Mouse (Mus musculus) hindbrain, postnatal 0 days (tissue): ENCODE results near the gene Ackr4. TPM values are rescaled to one million over a fixed set of nuclear protein-coding genes. Genes with fewer than 3 reads are reported as not detected.

Experiments
- ATAC-seq: fragments of 200-750 bp; cut with Nextera tagmentation; 2 replicates; pipeline ENCODE4 v1.8.0; 2017; ENCODE audit warnings: mild to moderate bottlenecking, moderate TSS enrichment, moderate library complexity
- DNase-seq: peaks from one replicate; pipeline ENCODE4 v3.0.0-alpha.2; 2015; ENCODE audit warnings: low spot score
- H3K27ac ChIP-seq: fragments of 300-500 bp; sonication (generic); 2 replicates; pipeline ENCODE4 v1.5.1; 2014; ENCODE audit warnings: mild to moderate bottlenecking
- H3K27me3 ChIP-seq: fragments of 300-500 bp; sonication (generic); 2 replicates; pipeline ENCODE4 v1.6.1; 2014; ENCODE audit warnings: low read length, mixed read lengths; ENCODE audit not compliant: insufficient read depth
- H3K36me3 ChIP-seq: fragments of 300-500 bp; sonication (generic); 2 replicates; pipeline ENCODE4 v1.6.1; 2014; ENCODE audit warnings: low read length, mixed read lengths; ENCODE audit not compliant: insufficient read depth
- H3K4me1 ChIP-seq: fragments of 300-500 bp; sonication (generic); 2 replicates; pipeline ENCODE4 v1.6.1; 2014; ENCODE audit warnings: antibody characterized with exemption, low read length, mixed read lengths; ENCODE audit not compliant: insufficient read depth
- H3K4me2 ChIP-seq: fragments of 300-500 bp; sonication (generic); 2 replicates; pipeline ENCODE4 v1.6.1; 2014; ENCODE audit warnings: low read depth, mild to moderate bottlenecking, low read length, moderate library complexity, mixed read lengths
- H3K4me3 ChIP-seq: fragments of 300-500 bp; sonication (generic); 2 replicates; pipeline ENCODE4 v1.5.1; 2014; ENCODE audit warnings: low read length
- H3K9ac ChIP-seq: fragments of 300-500 bp; sonication (generic); replicated peaks from 2 replicates; pipeline ENCODE4 v1.6.1; 2014; ENCODE audit warnings: mild to moderate bottlenecking, low read length, moderate library complexity, mixed read lengths
- H3K9me3 ChIP-seq: fragments of 300-500 bp; sonication (generic); 2 replicates; pipeline ENCODE4 v1.6.1; 2016; ENCODE audit warnings: low read length, mixed read lengths
- CTCF ChIP-seq: IDR thresholded peaks from 2 replicates; pipeline ENCODE4 v1.5.1; 2016; ENCODE audit warnings: antibody characterized with exemption, control low read depth, low read depth
- WGBS: fragments of 180-500 bp; shearing (Covaris S2); extraction: QIAGEN DNeasy Blood & Tissue Kit; methylation state at CpG from one replicate; pipeline ENCODE4 v1.1.7; 2014; 5-methylcytosine and 5-hydroxymethylcytosine counted together
- polyA plus RNA-seq: library from polyadenylated mRNA; unstranded; fragments of >200 nt; fragmentation: Nextera tagmentation; extraction: Ambion mirVana; gene quantifications from 2 replicates; pipeline ENCODE4 v1.2.1, GENCODE M21; 2015
- total RNA-seq: library from RNA; depleted of rRNA; stranded (reverse); fragments of >200 nt; gene quantifications from 2 replicates; pipeline ENCODE4 v1.2.3, GENCODE M21; 2014; rRNA removed

Gene Ackr4
- total and polyA plus RNA-seq, 2 experiments from 2014 or later, result 0.93 to 1.3 TPM

DNA sequence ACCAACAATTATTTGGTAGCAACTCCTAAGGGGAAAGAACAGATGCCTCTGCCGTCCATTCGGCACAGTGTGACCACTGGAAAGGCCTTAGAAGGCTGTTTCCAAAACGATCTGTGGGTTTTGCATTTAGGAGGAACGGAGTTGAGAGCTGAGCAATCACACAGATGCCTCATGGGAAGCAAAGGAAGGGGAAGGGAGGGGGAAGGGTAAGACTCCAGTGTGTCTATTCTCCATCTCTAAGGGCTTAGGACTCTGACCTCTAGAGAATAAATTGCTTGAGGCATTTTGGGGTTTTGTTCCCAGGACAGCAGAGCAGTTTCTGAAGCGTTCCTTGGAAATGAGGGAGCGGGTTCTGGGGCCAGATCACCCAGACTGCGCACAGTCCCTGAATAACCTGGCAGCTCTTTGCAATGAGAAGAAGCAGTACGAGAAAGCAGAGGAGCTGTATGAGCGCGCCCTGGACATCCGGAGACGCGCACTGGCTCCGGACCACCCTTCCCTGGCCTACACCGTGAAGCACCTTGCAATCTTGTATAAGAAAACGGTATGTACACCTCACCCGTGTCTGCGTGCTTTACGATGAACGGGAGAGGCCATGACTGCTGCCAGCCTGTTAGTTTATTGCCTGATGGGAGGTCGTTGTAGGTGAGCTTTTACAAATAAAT lies 87.6 kb downstream of the Ackr4 start:
- H3K9ac ChIP-seq, result no peak overlapping the region
- 92% methylated on average over 21 of the region's 21 CpGs for WGBS
- no peak for DNase-seq
- no peak overlapping the region for H3K27ac ChIP-seq
- no peak for TF ChIP-seq CTCF
- H3K9me3 ChIP-seq, result no peaks in the 10 kb centered on the region
- H3K4me2 ChIP-seq, result no peak overlapping the region
- peaks cover 22% of the 10 kb centered on the region for H3K36me3 ChIP-seq
- H3K27me3 ChIP-seq, result no peaks in the 10 kb centered on the region
- H3K4me3 ChIP-seq, result no peak overlapping the region
- ATAC-seq, result no peak
- H3K4me1 ChIP-seq, result no peaks in the 10 kb centered on the region

DNA sequence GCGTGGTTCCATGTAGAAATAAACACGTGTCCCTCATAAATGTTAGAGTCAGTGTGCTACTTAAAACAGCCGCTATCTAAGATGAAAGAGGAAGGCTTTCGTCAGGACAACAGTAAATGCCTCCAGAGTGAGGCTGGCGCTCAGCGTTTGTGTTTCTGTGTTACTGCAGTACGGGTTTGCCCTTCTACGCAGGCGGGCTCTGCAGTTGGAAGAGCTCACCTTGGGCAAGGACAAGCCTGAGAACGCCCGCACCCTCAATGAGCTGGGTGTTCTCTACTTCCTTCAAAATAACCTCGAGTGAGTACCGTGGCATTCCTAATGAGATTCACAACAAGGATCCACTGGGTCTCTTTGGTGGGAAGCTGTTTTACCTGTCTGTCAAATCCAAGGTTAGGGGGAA lies 88.5 kb downstream of the Ackr4 start:
- H3K27me3 ChIP-seq, result no peaks in the 10 kb centered on the region
- no peak for TF ChIP-seq CTCF
- H3K36me3 ChIP-seq, result peaks cover 22% of the 10 kb centered on the region
- WGBS, result 91% methylated on average over 13 of the region's 13 CpGs
- H3K4me2 ChIP-seq, result no peak overlapping the region
- no peaks in the 10 kb centered on the region for H3K4me1 ChIP-seq
- H3K9ac ChIP-seq, result no peak overlapping the region
- H3K9me3 ChIP-seq, result no peaks in the 10 kb centered on the region
- no peak overlapping the region for H3K27ac ChIP-seq
- ATAC-seq (no peak), DNase-seq (no peak)
- no peak overlapping the region for H3K4me3 ChIP-seq

DNA sequence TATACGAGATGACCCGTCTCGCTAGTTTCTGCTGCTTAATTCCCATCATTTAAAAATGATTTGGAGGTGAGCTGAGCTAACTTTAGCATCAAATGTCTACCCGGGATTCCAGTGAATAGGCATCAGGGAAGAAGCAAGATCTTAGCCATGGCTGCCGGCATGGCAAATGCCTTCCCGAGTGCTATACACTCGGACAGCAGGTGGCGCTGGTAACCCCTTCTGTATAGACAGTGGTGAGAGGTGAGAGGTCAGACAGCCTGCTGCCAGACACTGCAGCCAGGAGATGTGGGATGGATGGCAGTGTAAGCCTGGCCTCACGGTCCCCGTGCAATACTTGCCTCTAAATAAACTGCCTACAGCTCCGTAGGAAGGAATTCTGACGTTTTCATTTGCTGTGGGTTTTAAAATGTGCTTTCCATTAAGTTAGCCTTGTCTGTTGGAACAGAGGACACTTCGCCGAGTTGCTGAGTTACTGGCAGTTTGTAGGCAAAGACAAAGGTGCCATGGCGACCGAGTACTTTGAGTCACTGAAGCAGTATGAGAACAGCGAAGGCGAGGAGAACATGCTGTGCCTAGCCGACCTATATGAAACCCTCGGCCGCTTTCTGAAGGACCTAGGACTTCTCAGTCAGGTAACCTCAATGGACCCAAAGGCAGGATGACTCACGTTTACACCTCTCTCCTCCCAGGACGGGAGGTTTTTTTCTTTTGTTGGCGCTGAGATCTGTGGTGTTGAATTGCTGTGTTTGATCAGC lies 91.3 kb downstream of the Ackr4 start:
- Histone ChIP-seq H3K4me3 (no peak overlapping the region), H3K9me3 (no peaks in the 10 kb centered on the region), H3K36me3 (peaks cover 17% of the 10 kb centered on the region), H3K4me2 (no peak overlapping the region), H3K4me1 (no peaks in the 10 kb centered on the region), H3K27me3 (no peaks in the 10 kb centered on the region), H3K27ac (no peak overlapping the region), H3K9ac (no peak overlapping the region)
- DNase-seq (peak; percentile 85), ATAC-seq (peak; percentile 77; the same call in 1 of the 2 replicates)
- 44% methylated on average over 24 of the region's 24 CpGs for WGBS
- TF ChIP-seq CTCF, result peak; percentile 85

DNA sequence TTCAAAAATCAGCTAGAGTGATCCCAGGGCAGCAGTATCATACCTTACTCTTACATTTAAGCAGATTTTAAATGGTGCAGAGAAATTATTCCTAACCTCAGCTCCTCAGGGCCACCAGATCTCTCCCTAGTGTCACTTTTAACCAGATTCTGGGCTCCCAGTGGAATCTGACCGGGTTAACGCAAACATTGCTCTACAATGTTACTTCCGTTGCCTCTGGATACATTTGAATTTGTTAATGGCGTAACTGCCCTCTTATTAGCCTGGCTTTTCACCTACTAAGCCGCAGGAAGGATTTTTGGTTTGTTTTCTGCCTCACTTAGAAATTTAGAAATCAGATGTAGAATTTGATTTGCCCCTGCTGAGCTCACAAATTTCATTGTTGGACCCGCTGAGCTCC lies 92.0 kb downstream of the Ackr4 start:
- H3K4me1 ChIP-seq, result no peaks in the 10 kb centered on the region
- ATAC-seq, result no peak
- no peak overlapping the region for H3K4me2 ChIP-seq
- DNase-seq, result no peak
- H3K9me3 ChIP-seq, result no peaks in the 10 kb centered on the region
- H3K4me3 ChIP-seq, result no peak overlapping the region
- TF ChIP-seq CTCF, result no peak
- H3K27ac ChIP-seq, result no peak overlapping the region
- H3K27me3 ChIP-seq, result no peaks in the 10 kb centered on the region
- 74% methylated on average over 6 of the region's 6 CpGs for WGBS
- H3K9ac ChIP-seq, result no peak overlapping the region
- peaks cover 17% of the 10 kb centered on the region for H3K36me3 ChIP-seq

DNA sequence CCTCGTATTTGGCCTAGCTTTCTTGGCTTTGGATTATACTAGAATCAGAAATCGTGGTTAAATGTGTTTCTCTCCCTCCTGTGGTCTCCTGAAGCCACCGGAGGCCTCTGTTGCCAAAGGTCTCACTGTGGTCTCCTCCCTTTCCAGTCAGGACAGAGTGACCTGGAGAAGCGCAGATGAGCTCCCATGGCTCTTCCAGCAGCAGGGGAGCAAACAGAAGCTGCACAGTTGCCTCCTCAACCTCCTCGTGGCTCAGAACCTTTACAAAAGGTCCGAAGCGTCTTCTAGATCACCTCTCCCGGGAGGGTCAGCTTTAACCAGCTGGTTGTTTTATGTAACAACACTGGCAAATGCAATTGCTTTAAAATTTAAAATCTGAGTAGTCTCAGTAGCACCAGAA lies 92.5 kb downstream of the Ackr4 start:
- H3K36me3 ChIP-seq, result peaks cover 15% of the 10 kb centered on the region
- 71% methylated on average over 8 of the region's 8 CpGs for WGBS
- no peak for TF ChIP-seq CTCF
- DNase-seq (no peak), ATAC-seq (no peak)
- H3K4me1 ChIP-seq, result no peaks in the 10 kb centered on the region
- H3K9me3 ChIP-seq, result no peaks in the 10 kb centered on the region
- H3K4me3 ChIP-seq, result no peak overlapping the region
- H3K27ac ChIP-seq, result no peak overlapping the region
- no peaks in the 10 kb centered on the region for H3K27me3 ChIP-seq
- H3K4me2 ChIP-seq, result no peak overlapping the region
- H3K9ac ChIP-seq, result no peak overlapping the region

Other genes starting within 250 kb of the Ackr4 start
- 4.1 and 9.4 TPM in 2 replicates for gene Nphp3, start 124.4 kb downstream of the Ackr4 start, total RNA-seq
- gene Nphp3, start 124.4 kb downstream of the Ackr4 start, polyA plus RNA-seq, result 3.9 and 4.2 TPM in 2 replicates
- not detected in 2 replicates for gene Gm28305, start 86.3 kb downstream of the Ackr4 start, total RNA-seq
- not detected in 2 replicates for gene Gm28305, start 86.3 kb downstream of the Ackr4 start, polyA plus RNA-seq
- 45.1 and 54.2 TPM in 2 replicates for gene Uba5, start 63.8 kb downstream of the Ackr4 start, total RNA-seq
- gene Uba5, start 63.8 kb downstream of the Ackr4 start, polyA plus RNA-seq, result 68.2 and 71.7 TPM in 2 replicates
- gene Acad11, start 63.6 kb downstream of the Ackr4 start, total RNA-seq, result 14.2 and 16.1 TPM in 2 replicates
- 6.5 and 7.4 TPM in 2 replicates for gene Acad11, start 63.6 kb downstream of the Ackr4 start, polyA plus RNA-seq
- 44.5 and 53.7 TPM in 2 replicates for gene Dnajc13, start 136.0 kb upstream of the Ackr4 start, total RNA-seq
- gene Dnajc13, start 136.0 kb upstream of the Ackr4 start, polyA plus RNA-seq, result 14.2 and 15.2 TPM in 2 replicates
- gene Acpp, start 210.8 kb upstream of the Ackr4 start, total RNA-seq, result 0.65 and 3.1 TPM in 2 replicates
- gene Acpp, start 210.8 kb upstream of the Ackr4 start, polyA plus RNA-seq, result 0.25 and 0.37 TPM in 2 replicates